Mouse (Mus musculus) kidney, embryonic 15.5 days (tissue): ENCODE data around the gene 1700021F05Rik. TPM values are rescaled to one million over a fixed set of nuclear protein-coding genes. Genes with fewer than 3 reads are reported as not detected.

ENCODE experiments used
- ATAC-seq: fragments of 200-750 bp; cut with Nextera tagmentation; replicated peaks from 2 replicates; pipeline ENCODE4 v1.8.0; 2017; ENCODE audit warnings: moderate TSS enrichment; ENCODE audit not compliant: low FRiP score
- H3K27ac ChIP-seq: fragments of 300-500 bp; sonication (generic); 2 replicates; pipeline ENCODE4 v1.5.1; 2015; ENCODE audit warnings: mild to moderate bottlenecking, inconsistent platforms
- H3K27me3 ChIP-seq: fragments of 300-500 bp; sonication (generic); 2 replicates; pipeline ENCODE4 v1.6.1; 2015; ENCODE audit warnings: inconsistent platforms
- H3K36me3 ChIP-seq: fragments of 300-500 bp; sonication (generic); 2 replicates; pipeline ENCODE4 v1.6.1; 2015; ENCODE audit warnings: inconsistent platforms
- H3K4me1 ChIP-seq: fragments of 300-500 bp; sonication (generic); 2 replicates; pipeline ENCODE4 v1.6.1; 2015; ENCODE audit warnings: inconsistent platforms
- H3K4me2 ChIP-seq: fragments of 300-500 bp; sonication (generic); 2 replicates; pipeline ENCODE4 v1.6.1; 2015; ENCODE audit warnings: moderate library complexity, mild to moderate bottlenecking, inconsistent platforms
- H3K4me3 ChIP-seq: fragments of 300-500 bp; sonication (generic); replicated peaks from 2 replicates; pipeline ENCODE4 v1.5.1; 2015; ENCODE audit warnings: mild to moderate bottlenecking, inconsistent platforms
- H3K9ac ChIP-seq: fragments of 300-500 bp; sonication (generic); 2 replicates; pipeline ENCODE4 v1.6.1; 2015; ENCODE audit warnings: mild to moderate bottlenecking, inconsistent platforms
- H3K9me3 ChIP-seq: fragments of 300-500 bp; sonication (generic); replicated peaks from 2 replicates; pipeline ENCODE4 v1.6.1; 2016; ENCODE audit warnings: inconsistent platforms
- WGBS: fragments of 180-500 bp; shearing (Covaris S2); methylation state at CpG from one replicate; pipeline ENCODE4 v1.1.7; 2015; ENCODE audit warnings: mixed read lengths; 5-methylcytosine and 5-hydroxymethylcytosine counted together
- polyA plus RNA-seq: library from polyadenylated mRNA; unstranded; fragments of >200 nt; fragmentation: Nextera tagmentation; extraction: Ambion mirVana; gene quantifications from 2 replicates; pipeline ENCODE4 v1.2.1, GENCODE M21; 2015

Gene 1700021F05Rik
- polyA plus RNA-seq, 1 experiment from 2014 or later: 74.3 TPM

DNA sequence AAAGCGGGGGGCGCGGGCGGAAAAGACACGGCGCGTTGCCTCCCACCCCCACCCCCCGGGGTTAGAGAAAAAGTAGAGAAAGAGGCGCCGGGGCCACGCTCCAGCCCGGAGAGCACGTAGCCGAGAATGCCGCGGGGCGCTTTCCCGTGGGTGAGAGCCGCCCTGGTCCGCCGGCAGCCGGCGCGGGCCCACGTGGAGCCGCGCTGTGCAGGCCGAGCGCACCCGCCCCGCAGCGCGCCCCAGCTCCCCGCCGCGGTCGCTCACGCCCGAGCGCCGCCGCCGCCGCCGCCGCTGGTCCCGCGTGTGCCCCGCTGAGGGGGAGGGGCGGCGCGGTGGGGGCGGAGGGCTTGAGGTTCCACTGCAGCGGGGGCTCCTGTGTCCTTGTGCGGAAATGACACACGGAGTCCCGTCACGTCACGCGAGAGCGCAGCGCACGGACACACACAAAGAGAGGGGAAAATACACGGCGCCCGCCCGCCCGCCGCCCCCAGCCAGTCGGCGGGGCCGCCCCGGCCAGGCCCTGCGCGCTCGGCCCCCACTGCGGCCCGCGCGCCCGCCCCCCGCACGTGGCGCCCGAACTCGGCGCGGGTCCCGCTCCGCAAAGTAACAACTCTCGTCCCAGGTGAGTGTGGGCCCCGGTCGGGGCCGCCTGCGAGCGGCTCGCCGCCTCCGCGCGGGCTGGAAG is 61.9 kb downstream of the 1700021F05Rik start, which contains the start of gene Bend3:
Gene Bend3, plus strand, starts transcription at position 81 of the 685 bp plus-strand sequence.
- peak within 1 kb of the TSS; percentile 96 for H3K9ac ChIP-seq
- H3K27me3 ChIP-seq: no peaks in the 10 kb centered on the region
- peak within 1 kb of the TSS; percentile 93 for H3K4me2 ChIP-seq
- no peaks in the 10 kb centered on the region for H3K9me3 ChIP-seq
- H3K36me3 ChIP-seq: no peaks in the 10 kb centered on the region
- H3K27ac ChIP-seq: peak within 1 kb of the TSS; percentile 99
- WGBS: under 1% methylated on average over 90 of the region's 101 CpGs
- peak within 1 kb of the TSS; percentile 79 for H3K4me3 ChIP-seq
- peak; percentile 66 for ATAC-seq
- peaks cover 47% of the 10 kb centered on the region for H3K4me1 ChIP-seq

DNA sequence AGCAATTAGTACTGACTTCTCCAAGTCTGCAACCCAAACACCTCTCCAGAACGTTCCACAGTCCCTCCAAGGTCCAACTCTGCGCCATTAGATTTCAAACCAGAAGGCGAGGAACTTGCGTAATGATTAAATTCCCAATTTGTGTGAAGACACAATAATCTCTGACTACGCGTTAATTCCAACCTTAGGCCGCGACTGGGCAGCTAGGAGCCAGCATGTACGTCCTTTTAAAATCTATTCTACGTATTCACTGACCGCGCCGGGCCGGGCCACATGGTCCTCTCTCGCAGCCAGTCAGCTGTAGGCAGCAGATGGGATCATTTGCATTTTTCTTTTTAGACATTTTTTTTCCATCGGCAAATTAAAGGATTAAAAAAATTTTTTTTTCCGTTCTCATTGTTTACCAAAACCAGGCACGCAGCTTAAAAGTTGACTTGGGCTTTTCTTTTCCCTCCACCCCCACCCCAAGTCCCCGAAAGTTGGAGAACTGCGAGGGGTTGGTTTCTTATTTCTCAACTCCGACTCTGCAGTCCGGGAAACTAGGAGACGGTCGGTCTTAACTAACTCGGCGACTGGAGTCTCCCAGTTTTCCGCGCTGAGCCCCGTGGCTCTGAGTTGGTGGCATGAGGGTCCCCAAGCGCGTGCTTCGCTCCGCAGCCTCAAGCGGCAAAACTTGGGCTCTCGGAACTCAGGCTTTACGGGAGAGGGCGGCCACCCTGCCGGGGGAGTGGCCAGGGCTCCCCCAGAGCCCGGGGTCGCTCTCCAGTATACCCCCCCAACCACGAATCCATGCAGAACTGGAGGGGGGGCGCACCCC is 62.7 kb downstream of the 1700021F05Rik start:
- Histone ChIP-seq H3K4me2 (peak overlapping the region; percentile 93), H3K27me3 (no peaks in the 10 kb centered on the region), H3K27ac (peak overlapping the region; percentile 99), H3K4me1 (peaks cover 39% of the 10 kb centered on the region), H3K9ac (peak overlapping the region; percentile 96), H3K4me3 (peak overlapping the region; percentile 79), H3K36me3 (no peaks in the 10 kb centered on the region), H3K9me3 (no peaks in the 10 kb centered on the region)
- WGBS: under 1% methylated on average over 42 of the region's 42 CpGs
- ATAC-seq: peak; percentile 59

DNA sequence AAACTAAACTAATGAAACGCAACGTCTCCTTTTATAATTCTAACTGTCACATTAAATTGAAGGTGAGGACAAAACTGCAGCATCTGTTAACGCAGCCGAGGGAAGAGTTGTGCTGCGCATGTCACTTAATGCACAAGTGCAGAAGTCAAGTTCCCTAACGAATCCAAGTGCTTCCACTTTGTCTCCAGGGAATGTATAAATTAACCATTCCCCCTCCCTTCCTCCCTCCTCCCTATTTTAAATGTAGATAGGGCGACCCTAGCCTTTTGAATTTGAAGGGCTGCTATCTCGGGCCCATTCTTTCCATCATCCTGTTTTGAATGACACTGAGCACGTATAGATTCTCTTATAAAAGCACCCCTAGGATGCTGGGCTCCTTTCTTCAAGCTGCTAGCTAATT is 63.3 kb downstream of the 1700021F05Rik start:
- Histone ChIP-seq H3K9me3 (no peaks in the 10 kb centered on the region), H3K36me3 (no peaks in the 10 kb centered on the region), H3K4me2 (peak overlapping the region; percentile 93), H3K4me3 (peak overlapping the region; percentile 79), H3K9ac (peak overlapping the region; percentile 96; the same call in 1 of the 2 replicates), H3K27me3 (no peaks in the 10 kb centered on the region), H3K4me1 (peaks cover 33% of the 10 kb centered on the region), H3K27ac (peak overlapping the region; percentile 99)
- ATAC-seq: no peak
- WGBS: 7% methylated on average over 9 of the region's 9 CpGs

DNA sequence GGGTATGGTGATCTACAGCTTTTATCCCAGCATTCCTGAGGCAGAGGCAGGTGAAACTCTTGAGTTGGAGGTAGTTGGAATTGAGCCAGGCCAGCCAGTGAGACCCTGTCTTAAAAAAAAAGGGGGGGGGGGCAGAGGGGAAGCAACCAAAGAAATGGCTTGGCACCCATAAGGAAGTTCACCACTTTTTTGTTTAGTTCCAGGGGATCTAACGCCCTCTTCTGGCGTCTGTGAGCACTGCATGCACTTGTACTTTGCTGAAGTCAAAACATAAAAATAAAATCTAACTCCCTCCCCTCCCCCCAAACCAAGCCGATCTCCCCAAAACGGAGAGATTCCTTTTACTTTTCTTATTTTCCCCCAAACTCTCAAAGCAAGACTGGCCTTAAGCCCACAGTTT is 65.4 kb downstream of the 1700021F05Rik start:
- Histone ChIP-seq H3K27ac (no peak overlapping the region), H3K9me3 (no peaks in the 10 kb centered on the region), H3K9ac (no peak overlapping the region), H3K4me1 (peaks cover 13% of the 10 kb centered on the region), H3K27me3 (no peaks in the 10 kb centered on the region), H3K4me3 (no peak overlapping the region), H3K4me2 (no peak overlapping the region), H3K36me3 (no peaks in the 10 kb centered on the region)
- no peak for ATAC-seq
- 59% methylated on average over 4 of the region's 4 CpGs for WGBS

Other genes with a start within 250 kb of the 1700021F05Rik start
- 6.6 and 7.4 TPM in 2 replicates for gene Bend3, start 62.2 kb downstream of the 1700021F05Rik start, polyA plus RNA-seq
- 8.3 and 15.2 TPM in 2 replicates for gene Gm9803, start 16.9 kb downstream of the 1700021F05Rik start, polyA plus RNA-seq
- gene Cd24a, start 37.3 kb upstream of the 1700021F05Rik start, polyA plus RNA-seq: 425 and 436 TPM in 2 replicates